Mouse (Mus musculus) midbrain, embryonic 13.5 days (tissue): Measurements from ENCODE around the gene Gpat3. TPM values are rescaled to one million over a fixed set of nuclear protein-coding genes. Genes with fewer than 3 reads are reported as not detected.

Experiments used
- ATAC-seq: fragments of 200-750 bp; cut with Nextera tagmentation; 2 replicates; pipeline ENCODE4 v1.8.0; 2017; ENCODE audit warnings: mild to moderate bottlenecking, moderate TSS enrichment, moderate library complexity
- H3K27ac ChIP-seq: fragments of 300-500 bp; sonication (generic); 2 replicates; pipeline ENCODE4 v1.5.1; 2015; ENCODE audit warnings: inconsistent platforms, mild to moderate bottlenecking, moderate library complexity
- H3K27me3 ChIP-seq: fragments of 300-500 bp; sonication (generic); 2 replicates; pipeline ENCODE4 v1.6.1; 2015; ENCODE audit warnings: mild to moderate bottlenecking, inconsistent platforms
- H3K36me3 ChIP-seq: fragments of 300-500 bp; sonication (generic); 2 replicates; pipeline ENCODE4 v1.6.1; 2015; ENCODE audit warnings: mild to moderate bottlenecking, inconsistent platforms
- H3K4me1 ChIP-seq: fragments of 300-500 bp; sonication (generic); replicated peaks from 2 replicates; pipeline ENCODE4 v1.6.1; 2015; ENCODE audit warnings: inconsistent platforms
- H3K4me2 ChIP-seq: fragments of 300-500 bp; sonication (generic); replicated peaks from 2 replicates; pipeline ENCODE4 v1.6.1; 2015; ENCODE audit warnings: moderate library complexity, mild to moderate bottlenecking, inconsistent platforms
- H3K4me3 ChIP-seq: fragments of 300-500 bp; sonication (generic); replicated peaks from 2 replicates; pipeline ENCODE4 v1.5.1; 2015; ENCODE audit warnings: mild to moderate bottlenecking, inconsistent platforms
- H3K9ac ChIP-seq: fragments of 300-500 bp; sonication (generic); replicated peaks from 2 replicates; pipeline ENCODE4 v1.6.1; 2015; ENCODE audit warnings: mild to moderate bottlenecking, inconsistent platforms
- H3K9me3 ChIP-seq: fragments of 300-500 bp; sonication (generic); 2 replicates; pipeline ENCODE4 v1.6.1; 2016; ENCODE audit warnings: mild to moderate bottlenecking, inconsistent platforms
- WGBS: fragments of 180-500 bp; shearing (Covaris S2); methylation state at CpG from one replicate; pipeline ENCODE4 v1.1.7; 2015; 5-methylcytosine and 5-hydroxymethylcytosine counted together
- polyA plus RNA-seq: library from polyadenylated mRNA; unstranded; fragments of >200 nt; fragmentation: Nextera tagmentation; extraction: Ambion mirVana; gene quantifications from 2 replicates; pipeline ENCODE4 v1.2.1, GENCODE M21; 2015

Gene Gpat3
- polyA plus RNA-seq, 1 experiment from 2014 or later: 0.19 TPM

DNA sequence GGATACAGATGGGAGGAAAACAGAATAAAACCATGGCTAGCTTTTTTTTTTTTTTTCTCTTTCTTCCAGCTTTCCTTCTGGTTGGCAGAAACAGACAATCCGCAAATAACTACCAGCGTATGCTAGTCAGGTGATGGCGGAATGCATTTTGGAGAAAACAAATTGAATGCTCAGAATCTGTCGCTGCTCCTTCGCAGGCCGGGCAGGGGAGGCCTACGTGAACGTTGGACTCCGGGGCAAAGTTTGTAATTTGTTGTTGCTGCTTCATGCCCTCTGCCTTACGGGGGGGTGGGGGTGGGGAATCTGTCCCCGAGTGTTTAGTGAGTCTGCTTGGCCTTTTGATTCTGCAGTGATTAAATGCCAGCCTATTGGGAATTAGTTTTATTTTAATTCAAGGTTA, 98.2 kb downstream of the Gpat3 start:
- H3K9me3 ChIP-seq: no peaks in the 10 kb centered on the region
- H3K4me1 ChIP-seq: peaks cover 6% of the 10 kb centered on the region
- H3K4me3 ChIP-seq: no peak overlapping the region
- WGBS: 71% methylated on average over 11 of the region's 11 CpGs
- no peaks in the 10 kb centered on the region for H3K36me3 ChIP-seq
- H3K9ac ChIP-seq: no peak overlapping the region
- no peak for ATAC-seq
- no peaks in the 10 kb centered on the region for H3K27me3 ChIP-seq
- H3K4me2 ChIP-seq: no peak overlapping the region
- no peak overlapping the region for H3K27ac ChIP-seq

- Histone ChIP-seq H3K9me3 (no peaks in the 10 kb centered on the region), H3K27ac (no peak overlapping the region), H3K4me1 (peaks cover 6% of the 10 kb centered on the region), H3K27me3 (no peaks in the 10 kb centered on the region), H3K4me2 (no peak overlapping the region), H3K9ac (no peak overlapping the region), H3K4me3 (no peak overlapping the region), H3K36me3 (no peaks in the 10 kb centered on the region)
- 82% methylated on average over 10 of the region's 10 CpGs for WGBS
- ATAC-seq: no peak
Observed at GRCm38 (mm10) chr5:100945336-100945735, 99.8 kb downstream of the Gpat3 start.

Other genes starting within 250 kb of the Gpat3 start
- gene Coq2, start 170.6 kb upstream of the Gpat3 start, polyA plus RNA-seq: 37.8 and 47.9 TPM in 2 replicates
- 0.24 and 0.28 TPM in 2 replicates for gene Hpse, start 126.0 kb upstream of the Gpat3 start, polyA plus RNA-seq
- 21.2 and 21.3 TPM in 2 replicates for gene Helq, start 47.1 kb upstream of the Gpat3 start, polyA plus RNA-seq
- gene Mrps18c, start 47.1 kb upstream of the Gpat3 start, polyA plus RNA-seq: 174 and 185 TPM in 2 replicates
- 17.3 and 17.7 TPM in 2 replicates for gene Abraxas1, start 24.7 kb upstream of the Gpat3 start, polyA plus RNA-seq